Mouse (Mus musculus) right cerebral cortex, adult 2 months (tissue): ENCODE data around the gene Zbtb16.

ENCODE experiments used
- DNase-seq, 2 experiments: peaks; one replicate each; pipeline ENCODE4 v3.0.0; 2021 to 2022; ENCODE audit warnings: low spot score in 2 of 2

Zbtb16 gene

GRCm38 (mm10) chr9:48768965-48769364 is 67.1 kb downstream of the Zbtb16 start:
- no peak for DNase-seq

DNA sequence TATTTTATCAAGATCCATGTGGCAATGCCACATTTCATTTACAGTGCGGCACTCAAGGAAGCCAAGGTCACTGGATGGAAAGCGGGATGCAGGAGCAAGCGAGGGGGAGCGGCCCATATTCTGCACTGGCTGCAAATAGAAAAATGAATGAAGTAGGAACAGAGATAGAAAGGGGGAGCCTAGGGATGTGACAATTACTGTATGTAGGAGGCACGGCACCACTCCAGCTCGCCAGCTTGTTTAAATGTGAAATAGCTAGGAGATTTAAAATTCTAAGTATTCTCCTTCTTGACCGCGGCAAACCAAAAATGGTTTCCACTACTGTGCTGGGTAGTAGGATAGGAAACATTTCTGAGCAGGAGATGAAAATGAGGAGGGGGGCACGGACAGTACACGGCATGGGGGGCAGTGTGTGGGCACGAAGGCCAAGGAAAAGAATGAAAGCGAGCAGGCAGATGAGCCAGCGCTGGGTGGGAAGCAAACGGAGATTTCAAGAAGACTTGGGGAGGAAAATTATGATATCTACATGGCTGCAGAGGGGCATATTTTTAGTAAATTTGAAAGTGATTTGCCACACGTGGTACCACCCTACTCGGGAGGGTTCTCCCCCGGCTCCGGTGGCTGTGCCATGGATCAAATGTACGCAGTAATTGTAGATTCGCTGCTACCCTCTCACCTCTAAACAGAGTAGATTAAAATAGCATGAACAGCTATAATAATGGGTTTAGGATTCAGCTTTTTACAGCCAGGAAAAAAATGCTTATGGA is 68.2 kb downstream of the Zbtb16 start:
- peak; percentile 59 to 71 for DNase-seq

DNA sequence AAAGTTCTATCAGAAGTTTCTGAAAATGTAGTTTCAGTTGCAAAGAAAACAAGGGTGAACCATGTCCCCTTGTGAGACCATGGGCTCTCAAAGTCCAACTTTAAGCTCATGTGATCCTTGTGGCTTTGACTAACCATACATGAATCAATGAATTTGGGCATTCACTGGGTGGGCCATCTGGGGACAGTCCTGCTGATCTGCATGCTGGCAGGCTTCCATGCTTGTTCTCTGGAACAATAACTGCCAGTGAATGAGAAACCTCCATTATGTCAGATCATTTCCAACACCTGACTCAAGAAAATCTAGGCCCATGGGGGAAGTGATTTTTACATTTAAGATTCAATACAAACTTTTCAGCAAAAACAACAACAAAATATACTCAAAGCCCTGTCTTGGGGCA is 70.1 kb downstream of the Zbtb16 start:
- DNase-seq = no peak

GRCm38 (mm10) chr9:48764311-48764710 is 71.7 kb downstream of the Zbtb16 start:
- no peak for DNase-seq

- DNase-seq = no peak
These were observed 74.0 kb downstream of the Zbtb16 start for GRCm38 (mm10) chr9:48761732-48762637.

GRCm38 (mm10) chr9:48761175-48761556 is 74.9 kb downstream of the Zbtb16 start:
- no peak for DNase-seq

GRCm38 (mm10) chr9:48760449-48761174 is 75.4 kb downstream of the Zbtb16 start:
- DNase-seq = peak; percentile 68 to 69

- no peak for DNase-seq
These were observed 76.9 kb downstream of the Zbtb16 start for GRCm38 (mm10) chr9:48759098-48759497.

GRCm38 (mm10) chr9:48757650-48758580 is 78.1 kb downstream of the Zbtb16 start:
- no peak for DNase-seq

GRCm38 (mm10) chr9:48756261-48756812 is 79.7 kb downstream of the Zbtb16 start:
- no peak for DNase-seq

GRCm38 (mm10) chr9:48755438-48756070 is 80.5 kb downstream of the Zbtb16 start:
- DNase-seq = no peak

DNA sequence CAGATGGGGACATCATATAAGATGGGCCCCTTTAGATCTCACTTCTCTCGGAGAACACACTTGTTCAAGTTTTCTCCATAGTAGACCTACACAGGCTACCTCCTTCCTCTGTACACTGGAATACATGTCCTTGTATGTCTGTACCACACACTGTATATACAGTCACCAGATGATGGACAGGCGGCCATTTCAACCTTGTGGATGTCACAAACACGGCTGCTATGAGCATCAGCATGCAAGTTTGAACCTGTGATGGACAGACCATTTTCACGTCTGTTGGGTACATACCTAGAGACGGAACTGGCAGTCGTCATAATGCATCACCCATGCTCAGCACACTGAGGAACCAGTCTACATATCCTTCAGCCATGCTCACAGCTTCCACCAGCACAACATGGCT is 81.6 kb downstream of the Zbtb16 start:
- no peak for DNase-seq

DNA sequence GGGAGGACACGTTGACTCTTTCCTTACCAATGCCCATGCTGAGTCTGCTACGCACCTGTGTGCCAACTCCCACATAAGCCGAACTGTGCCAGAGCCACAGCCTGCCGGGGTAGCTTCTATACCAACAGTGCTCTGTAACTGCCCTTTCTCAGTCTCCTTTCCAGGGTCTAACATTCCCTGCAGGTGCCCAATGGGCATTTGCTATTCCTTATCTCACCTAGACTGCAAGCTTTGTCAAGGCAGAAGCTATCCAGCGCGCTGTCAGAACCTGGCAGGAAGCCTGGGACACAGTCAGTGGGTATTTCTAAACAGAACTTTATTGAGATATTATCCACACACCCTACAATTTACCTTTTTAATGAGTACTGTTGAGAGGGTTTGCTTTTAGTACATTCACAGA is 82.1 kb downstream of the Zbtb16 start:
- no peak for DNase-seq

DNA sequence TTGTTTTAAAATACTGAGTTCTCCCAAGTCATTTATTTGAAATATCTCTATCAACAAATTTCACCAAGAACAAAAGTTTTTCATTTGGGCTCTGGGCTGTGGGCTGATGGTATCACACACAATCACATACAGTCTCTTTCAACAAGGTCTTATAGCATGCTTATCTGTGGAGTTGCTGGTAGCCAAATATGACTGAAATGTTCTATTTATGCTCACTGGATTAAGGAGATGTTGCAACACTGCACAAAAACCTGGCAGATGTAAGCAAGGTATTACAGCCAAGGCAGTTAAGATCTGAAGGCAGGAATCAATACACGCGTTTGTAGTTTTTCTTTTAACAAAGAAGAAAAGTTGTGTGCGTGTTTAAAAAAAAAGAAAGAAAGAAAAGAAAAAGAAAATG is 84.1 kb downstream of the Zbtb16 start:
- DNase-seq = no peak

- DNase-seq = no peak
These were observed 86.4 kb downstream of the Zbtb16 start for GRCm38 (mm10) chr9:48749666-48750065.

DNA sequence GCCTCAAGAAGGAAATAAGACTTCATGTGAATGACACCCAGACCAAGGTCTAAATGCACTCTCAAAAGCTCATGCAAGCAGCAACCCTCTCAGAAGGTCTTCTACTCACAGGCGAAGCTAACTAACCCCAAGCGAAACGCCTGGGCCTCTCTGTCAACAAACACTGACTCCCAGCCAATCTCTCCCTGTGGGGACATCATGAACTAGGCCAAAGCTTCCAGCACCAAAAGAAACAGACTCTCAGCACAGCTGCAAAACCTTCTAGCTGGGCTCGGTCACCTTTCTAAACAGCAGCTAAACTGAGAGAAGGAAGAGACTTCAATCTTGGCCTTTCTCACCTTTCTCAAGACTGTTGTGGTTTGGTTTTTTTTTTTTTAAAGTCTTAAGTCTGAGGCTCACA is 86.9 kb downstream of the Zbtb16 start:
- no peak for DNase-seq

- DNase-seq = no peak
These were observed 87.3 kb downstream of the Zbtb16 start for GRCm38 (mm10) chr9:48748761-48749160.

DNA sequence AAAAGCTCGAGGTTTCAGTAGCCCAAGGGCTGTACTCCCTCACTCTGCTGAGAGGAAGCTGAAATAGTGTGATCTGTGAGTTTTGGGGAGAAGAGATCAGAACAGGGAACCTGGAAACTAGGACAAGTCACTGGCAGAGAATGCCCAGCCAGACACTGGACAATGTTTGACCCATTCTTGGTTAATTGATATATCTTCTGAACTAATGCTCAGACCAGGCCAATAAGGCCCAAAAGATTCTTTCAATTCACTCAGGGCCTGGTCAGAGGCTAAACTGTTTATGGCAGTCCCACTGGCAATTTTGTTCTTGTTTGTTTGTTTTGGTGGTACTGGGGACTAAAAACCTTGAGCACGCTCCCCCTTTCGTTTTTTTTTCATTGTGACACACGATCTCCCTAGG is 87.8 kb downstream of the Zbtb16 start:
- no peak for DNase-seq

DNA sequence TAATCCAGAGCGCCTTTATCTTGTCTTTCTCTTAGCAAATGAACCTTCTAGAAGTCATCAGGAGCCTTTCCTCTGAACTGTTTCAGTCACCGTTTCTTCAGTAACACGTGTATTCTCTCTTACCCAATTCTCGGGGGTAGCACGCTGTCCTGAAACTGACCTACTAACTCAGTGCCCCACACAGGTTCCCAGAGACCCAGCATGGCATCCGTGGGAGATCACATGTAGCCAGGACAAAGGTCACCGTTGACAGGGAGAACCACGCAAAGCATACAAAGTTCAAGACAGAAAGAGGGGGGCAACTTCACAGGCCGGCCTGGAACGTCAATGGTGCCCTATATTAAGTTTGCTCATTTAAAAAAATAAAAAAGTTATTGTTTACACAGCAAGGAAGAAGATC is 89.5 kb downstream of the Zbtb16 start:
- DNase-seq = no peak

- DNase-seq = no peak
These were observed 90.5 kb downstream of the Zbtb16 start for GRCm38 (mm10) chr9:48745347-48746119.
